Mouse (Mus musculus): ENCODE data around the gene Spsb3. TPM values are rescaled to one million over a fixed set of nuclear protein-coding genes. Genes with fewer than 3 reads are reported as not detected.
A peak's percentile ranks its signal among the peaks of the same experiment; 100 is the strongest.

Spsb3 gene
- polyA plus RNA-seq, 1 experiment = 161 TPM

DNA sequence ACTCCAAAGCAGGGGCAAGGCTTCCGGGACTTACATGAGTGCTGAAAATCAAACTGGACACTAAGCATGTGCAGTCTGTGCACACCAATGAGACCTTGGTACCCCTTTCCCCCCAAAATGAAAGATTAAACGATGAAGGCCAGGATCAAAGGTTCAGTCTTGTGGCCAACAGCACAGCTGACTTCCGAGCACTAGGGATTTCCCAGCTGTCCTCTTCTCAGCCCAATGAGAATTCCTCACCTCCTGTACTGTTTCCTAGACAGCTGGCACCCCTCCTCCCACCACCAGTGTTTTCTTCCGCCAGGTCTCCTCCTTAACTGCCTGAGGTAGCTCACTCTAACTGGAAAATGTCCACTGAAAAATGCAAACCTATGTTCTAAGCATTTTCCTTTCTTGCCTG, 46.7 kb downstream of the Spsb3 start:
- Histone ChIP-seq H3K36me3 (ENCODE audit: control insufficient read depth, insufficient read depth, low read length) (no peaks in the 10 kb centered on the region), H3K27me3 (ENCODE audit: control insufficient read depth, insufficient read depth, low read length) (no peaks in the 10 kb centered on the region), H3K27ac (ENCODE audit: control insufficient read depth, insufficient read depth, low read depth, low read length) (no peak overlapping the region), H3K4me1 (ENCODE audit: control insufficient read depth, insufficient read depth, low read length) (peaks cover 5% of the 10 kb centered on the region), H3K4me3 (ENCODE audit: control insufficient read depth, low read depth, low read length) (no peak overlapping the region)
- TF ChIP-seq POLR2A (IDR thresholded peaks at IDR 0.05; ENCODE audit: control insufficient read depth, low read depth, low read length) (no peak), CTCF (IDR thresholded peaks at IDR 0.05; ENCODE audit: control insufficient read depth, insufficient read depth, insufficient replicate concordance, low read depth, low read length) (no peak)

DNA sequence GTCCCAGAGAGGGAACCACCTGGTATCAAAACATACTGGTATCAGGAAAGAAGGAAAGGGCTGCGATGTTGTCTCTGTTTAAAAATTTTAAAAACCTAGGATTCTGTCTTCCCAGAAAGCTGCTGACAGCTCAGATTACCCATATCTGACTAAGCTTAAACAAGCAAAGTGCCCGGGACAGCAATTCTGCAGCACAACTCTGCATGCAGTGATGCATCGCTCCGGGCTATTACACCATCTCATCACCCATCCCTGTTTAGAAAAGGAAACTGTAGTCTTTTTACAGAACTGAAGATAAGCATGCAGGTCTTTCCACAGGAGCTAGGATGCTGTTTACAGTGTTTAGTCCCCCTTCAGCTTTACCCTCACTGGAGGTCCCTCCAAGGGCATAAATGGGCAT, 48.5 kb downstream of the Spsb3 start:
- Histone ChIP-seq H3K4me3 (ENCODE audit: control insufficient read depth, low read depth, low read length) (peak overlapping the region; percentile 71), H3K27ac (ENCODE audit: control insufficient read depth, insufficient read depth, low read depth, low read length) (no peak overlapping the region), H3K4me1 (ENCODE audit: control insufficient read depth, insufficient read depth, low read length) (peaks cover 5% of the 10 kb centered on the region), H3K36me3 (ENCODE audit: control insufficient read depth, insufficient read depth, low read length) (no peaks in the 10 kb centered on the region), H3K27me3 (ENCODE audit: control insufficient read depth, insufficient read depth, low read length) (no peaks in the 10 kb centered on the region)
- TF ChIP-seq CTCF (IDR thresholded peaks at IDR 0.05; ENCODE audit: control insufficient read depth, insufficient read depth, insufficient replicate concordance, low read depth, low read length) (no peak), POLR2A (IDR thresholded peaks at IDR 0.05; ENCODE audit: control insufficient read depth, low read depth, low read length) (no peak)

DNA sequence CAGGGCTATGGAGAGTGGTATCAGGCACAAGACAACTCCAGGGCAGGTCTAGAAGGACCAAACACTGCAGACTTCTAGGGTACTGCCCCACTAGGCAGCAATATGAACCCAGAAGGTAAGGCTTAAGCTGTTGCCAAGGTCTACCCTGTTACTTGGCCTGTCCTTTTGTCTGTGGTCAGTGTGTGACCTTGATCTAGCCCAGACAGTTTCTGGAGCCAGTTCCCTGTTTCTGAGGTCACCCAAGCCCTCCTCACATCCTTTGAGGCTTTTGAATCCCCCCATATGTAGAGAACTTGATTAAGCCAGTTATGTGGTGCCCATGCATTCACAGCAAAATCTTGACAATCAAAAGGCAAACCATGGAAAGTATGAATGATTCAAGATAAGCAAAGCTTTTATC, 49.2 kb downstream of the Spsb3 start:
- H3K27ac ChIP-seq (ENCODE audit: control insufficient read depth, insufficient read depth, low read depth, low read length) = no peak overlapping the region; the same call in 1 of the 2 replicates
- TF ChIP-seq CTCF (IDR thresholded peaks at IDR 0.05; ENCODE audit: control insufficient read depth, insufficient read depth, insufficient replicate concordance, low read depth, low read length) (no peak), POLR2A (IDR thresholded peaks at IDR 0.05; ENCODE audit: control insufficient read depth, low read depth, low read length) (no peak)
- peaks cover 5% of the 10 kb centered on the region for H3K4me1 ChIP-seq (ENCODE audit: control insufficient read depth, insufficient read depth, low read length)
- H3K27me3 ChIP-seq (ENCODE audit: control insufficient read depth, insufficient read depth, low read length) = no peaks in the 10 kb centered on the region
- no peaks in the 10 kb centered on the region for H3K36me3 ChIP-seq (ENCODE audit: control insufficient read depth, insufficient read depth, low read length)
- H3K4me3 ChIP-seq (ENCODE audit: control insufficient read depth, low read depth, low read length) = peak overlapping the region; percentile 71

DNA sequence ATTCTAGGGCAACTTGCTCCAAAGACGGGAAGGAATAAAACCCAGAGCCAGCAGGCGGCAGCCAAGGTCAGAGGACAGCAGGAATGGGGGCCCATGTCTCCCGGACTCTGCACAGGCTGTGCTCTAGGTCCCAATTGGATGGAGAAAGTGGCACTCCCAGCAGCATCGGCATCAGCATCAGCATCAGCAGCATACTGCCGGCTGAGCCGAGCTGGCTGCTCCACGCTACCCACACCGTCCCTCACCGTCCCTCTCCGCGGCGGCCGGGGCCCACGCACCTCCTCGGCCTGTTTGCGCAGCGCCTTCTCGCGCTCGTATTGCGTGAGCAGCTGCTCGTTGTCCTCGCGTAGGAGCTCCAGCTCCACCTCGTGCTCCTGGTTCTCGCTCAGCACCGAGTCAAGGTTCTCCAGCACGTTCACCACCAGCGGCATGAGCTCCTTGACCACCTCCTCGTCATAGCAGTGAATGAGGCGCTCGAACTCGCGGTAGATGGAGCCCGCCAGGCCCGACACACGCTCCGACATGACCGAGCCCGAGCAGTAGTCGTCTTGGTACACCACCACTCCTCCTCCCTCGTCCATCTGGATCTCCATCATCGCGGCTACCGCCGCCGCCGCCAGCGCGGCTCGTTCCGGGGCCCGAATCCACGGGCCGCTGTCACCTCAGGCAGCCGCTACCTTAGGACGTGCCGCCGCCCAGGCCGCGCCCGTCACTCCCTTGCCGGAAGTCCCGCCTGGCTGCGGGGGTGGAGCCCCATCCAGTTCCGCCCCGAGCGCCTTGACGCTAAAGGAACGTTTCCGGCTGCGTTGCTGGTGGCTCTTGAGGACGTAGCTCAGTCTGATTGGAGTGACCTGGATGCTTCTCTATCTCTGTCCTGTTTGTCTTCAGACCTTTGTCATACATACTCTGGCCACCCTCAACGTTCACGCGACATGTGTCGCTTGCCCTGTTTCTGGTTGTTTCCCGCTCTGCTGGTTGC, 50.1 kb downstream of the Spsb3 start, which contains the start of gene Mapk8ip3:
Mapk8ip3 (minus strand) TSS at position 719 of the 979 bp plus-strand sequence.
- peak within 1 kb of the TSS; percentile 76 for H3K27ac ChIP-seq (ENCODE audit: control insufficient read depth, insufficient read depth, low read depth, low read length)

DNA sequence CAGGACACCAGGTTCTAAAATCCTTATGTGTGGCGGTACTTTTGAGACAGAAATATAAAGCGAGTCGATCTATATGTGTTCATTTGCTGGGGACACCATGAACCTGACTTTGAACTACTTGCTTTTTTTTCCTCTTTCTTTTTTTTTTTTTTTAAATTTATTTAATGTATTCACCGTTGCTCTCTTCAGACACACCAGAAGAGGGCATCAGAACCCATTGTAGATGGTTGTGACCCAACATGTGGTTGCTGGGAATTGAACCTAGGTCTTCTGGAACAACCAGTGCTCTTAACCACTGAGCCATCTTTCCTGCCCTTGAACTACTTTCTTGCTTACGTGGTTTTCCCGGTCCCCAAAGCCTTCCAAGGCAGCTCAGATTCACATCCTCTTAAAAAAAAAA, 50.8 kb downstream of the Spsb3 start:
- Histone ChIP-seq H3K4me3 (ENCODE audit: control insufficient read depth, low read depth, low read length) (peak overlapping the region; percentile 78), H3K27me3 (ENCODE audit: control insufficient read depth, insufficient read depth, low read length) (no peaks in the 10 kb centered on the region), H3K36me3 (ENCODE audit: control insufficient read depth, insufficient read depth, low read length) (no peaks in the 10 kb centered on the region), H3K27ac (ENCODE audit: control insufficient read depth, insufficient read depth, low read depth, low read length) (peak overlapping the region; percentile 76), H3K4me1 (ENCODE audit: control insufficient read depth, insufficient read depth, low read length) (peaks cover 5% of the 10 kb centered on the region)
- TF ChIP-seq POLR2A (IDR thresholded peaks at IDR 0.05; ENCODE audit: control insufficient read depth, low read depth, low read length) (no peak), CTCF (IDR thresholded peaks at IDR 0.05; ENCODE audit: control insufficient read depth, insufficient read depth, insufficient replicate concordance, low read depth, low read length) (no peak)

More for the DNA sequence above, 50.1 kb downstream of the Spsb3 start, which contains the start of gene Mapk8ip3:
- peaks cover 5% of the 10 kb centered on the region for H3K4me1 ChIP-seq (ENCODE audit: control insufficient read depth, insufficient read depth, low read length)
- no peaks in the 10 kb centered on the region for H3K36me3 ChIP-seq (ENCODE audit: control insufficient read depth, insufficient read depth, low read length)
- H3K4me3 ChIP-seq (ENCODE audit: control insufficient read depth, low read depth, low read length) = peak within 1 kb of the TSS; percentile 78
- H3K27me3 ChIP-seq (ENCODE audit: control insufficient read depth, insufficient read depth, low read length) = no peaks in the 10 kb centered on the region
- no peak for TF ChIP-seq CTCF (IDR thresholded peaks at IDR 0.05; ENCODE audit: control insufficient read depth, insufficient read depth, insufficient replicate concordance, low read depth, low read length)
- peak; percentile 88 for TF ChIP-seq POLR2A (IDR thresholded peaks at IDR 0.05; ENCODE audit: control insufficient read depth, low read depth, low read length)

Other genes with a start within 250 kb of the Spsb3 start
- 3.3 and 3.9 TPM in 2 replicates for gene Slc9a3r2, start 236.3 kb upstream of the Spsb3 start, polyA plus RNA-seq (2012; rRNA removed)
- 0.19 TPM in 1 of 2 replicates, not detected in the other for gene Npw, start 228.2 kb upstream of the Spsb3 start, polyA plus RNA-seq (2012; rRNA removed)
- 45.4 and 50.0 TPM in 2 replicates for gene Zfp598, start 217.0 kb upstream of the Spsb3 start, polyA plus RNA-seq (2012; rRNA removed)
- 0.20 and 0.30 TPM in 2 replicates for gene Syngr3, start 196.7 kb upstream of the Spsb3 start, polyA plus RNA-seq (2012; rRNA removed)
- 144 and 150 TPM in 2 replicates for gene Gfer, start 190.5 kb upstream of the Spsb3 start, polyA plus RNA-seq (2012; rRNA removed)
- gene Noxo1, start 190.4 kb upstream of the Spsb3 start, polyA plus RNA-seq (2012; rRNA removed) = 62.1 and 63.2 TPM in 2 replicates
- 85.4 and 89.5 TPM in 2 replicates for gene Tbl3, start 179.0 kb upstream of the Spsb3 start, polyA plus RNA-seq (2012; rRNA removed)
- gene Rnf151, start 168.6 kb upstream of the Spsb3 start, polyA plus RNA-seq (2012; rRNA removed) = 1,124 and 1,208 TPM in 2 replicates
- 515 and 558 TPM in 2 replicates for gene Rps2, start 168.5 kb upstream of the Spsb3 start, polyA plus RNA-seq (2012; rRNA removed)
- gene Ndufb10, start 162.2 kb upstream of the Spsb3 start, polyA plus RNA-seq (2012; rRNA removed) = 198 and 211 TPM in 2 replicates
- gene Rpl3l, start 158.8 kb upstream of the Spsb3 start, polyA plus RNA-seq (2012; rRNA removed) = 0.21 and 1.4 TPM in 2 replicates
- 9.3 and 13.8 TPM in 2 replicates for gene Msrb1, start 150.0 kb upstream of the Spsb3 start, polyA plus RNA-seq (2012; rRNA removed)
- gene Hs3st6, start 133.7 kb upstream of the Spsb3 start, polyA plus RNA-seq (2012; rRNA removed) = 0.73 and 0.89 TPM in 2 replicates
- 3.4 and 4.7 TPM in 2 replicates for gene Meiob, start 82.4 kb upstream of the Spsb3 start, polyA plus RNA-seq (2012; rRNA removed)
- gene Hagh, start 46.5 kb upstream of the Spsb3 start, polyA plus RNA-seq (2012; rRNA removed) = 529 and 573 TPM in 2 replicates
- gene Fahd1, start 36.3 kb upstream of the Spsb3 start, polyA plus RNA-seq (2012; rRNA removed) = 12.6 and 16.6 TPM in 2 replicates
- gene Igfals, start 20.6 kb upstream of the Spsb3 start, polyA plus RNA-seq (2012; rRNA removed) = 4.0 and 4.2 TPM in 2 replicates
- 125 and 131 TPM in 2 replicates for gene Nubp2, start 294 bp upstream of the Spsb3 start, polyA plus RNA-seq (2012; rRNA removed)
- 28.0 and 31.2 TPM in 2 replicates for gene Eme2, start 8.4 kb downstream of the Spsb3 start, polyA plus RNA-seq (2012; rRNA removed)
- 45.9 and 56.7 TPM in 2 replicates for gene Mrps34, start 8.5 kb downstream of the Spsb3 start, polyA plus RNA-seq (2012; rRNA removed)
- gene Nme3, start 9.9 kb downstream of the Spsb3 start, polyA plus RNA-seq (2012; rRNA removed) = 9.3 and 15.5 TPM in 2 replicates
- 60.2 and 62.6 TPM in 2 replicates for gene Mapk8ip3, start 50.3 kb downstream of the Spsb3 start, polyA plus RNA-seq (2012; rRNA removed)
- gene Jpt2, start 74.0 kb downstream of the Spsb3 start, polyA plus RNA-seq (2012; rRNA removed) = 5.4 and 6.5 TPM in 2 replicates
- 26.5 and 27.6 TPM in 2 replicates for gene Cramp1l, start 129.1 kb downstream of the Spsb3 start, polyA plus RNA-seq (2012; rRNA removed)
- gene Ift140, start 129.4 kb downstream of the Spsb3 start, polyA plus RNA-seq (2012; rRNA removed) = 130 and 146 TPM in 2 replicates
- gene Tmem204, start 196.9 kb downstream of the Spsb3 start, polyA plus RNA-seq (2012; rRNA removed) = 4.1 and 5.2 TPM in 2 replicates
- 5.4 and 7.0 TPM in 2 replicates for gene Telo2, start 229.3 kb downstream of the Spsb3 start, polyA plus RNA-seq (2012; rRNA removed)
- 0.23 and 0.40 TPM in 2 replicates for gene Ptx4, start 234.1 kb downstream of the Spsb3 start, polyA plus RNA-seq (2012; rRNA removed)
- gene Clcn7, start 246.7 kb downstream of the Spsb3 start, polyA plus RNA-seq (2012; rRNA removed) = 14.1 and 14.8 TPM in 2 replicates

Measured in testis, adult 2 months (tissue).